Mouse (Mus musculus) MEL (cell line): ENCODE data around the gene Pank4.

ENCODE experiments used
- CHD2 ChIP-seq: IDR thresholded peaks from 2 replicates; pipeline ENCODE4 v1.6.1; 2011; ENCODE audit warnings: low read length, improper control_type of control experiment
- CTCF ChIP-seq, 3 experiments: IDR thresholded peaks in 2 of 3; conservative IDR thresholded peaks in 1 of 3; 2 replicates each; pipeline ENCODE4 v1.5.1; 2011 to 2012; ENCODE audit warnings: low read length in 3 of 3, low read depth in 2 of 3, mild to moderate bottlenecking in 2 of 3, improper control_type of control experiment in 1 of 3, inconsistent platforms in 1 of 3, mixed read lengths in 1 of 3, moderate library complexity in 1 of 3; ENCODE audit not compliant: control insufficient read depth in 1 of 3, insufficient read depth in 1 of 3, poor library complexity in 1 of 3, severe bottlenecking in 1 of 3
- EP300 ChIP-seq, 2 experiments: IDR thresholded peaks; 2 replicates each; pipeline ENCODE4 v1.6.1; 2011; ENCODE audit warnings: improper control_type of control experiment in 2 of 2, low read length in 2 of 2, low read depth in 1 of 2, mild to moderate bottlenecking in 1 of 2
- HCFC1 ChIP-seq: IDR thresholded peaks from 2 replicates; pipeline ENCODE4 v1.6.1; 2012; ENCODE audit warnings: low read depth, mild to moderate bottlenecking, inconsistent platforms, low read length, improper control_type of control experiment, moderate library complexity
- POLR2A ChIP-seq, 2 experiments: IDR thresholded peaks; 2 replicates each; pipeline ENCODE4 v1.6.1; 2011 to 2012; ENCODE audit warnings: low read length in 2 of 2, mild to moderate bottlenecking in 2 of 2, control low read depth in 1 of 2, improper control_type of control experiment in 1 of 2, low read depth in 1 of 2, moderate library complexity in 1 of 2; ENCODE audit not compliant: control insufficient read depth in 1 of 2, insufficient read depth in 1 of 2, poor library complexity in 1 of 2
- POLR2AphosphoS2 ChIP-seq: IDR thresholded peaks from 2 replicates; pipeline ENCODE4 v1.6.1; 2011; ENCODE audit warnings: low read length, improper control_type of control experiment
- TCF12 ChIP-seq: IDR thresholded peaks from 2 replicates; pipeline ENCODE4 v1.6.1; 2014; ENCODE audit warnings: low read depth, mild to moderate bottlenecking, inconsistent platforms, low read length, improper control_type of control experiment, moderate library complexity
- USF1 ChIP-seq: IDR thresholded peaks from 2 replicates; pipeline ENCODE4 v1.6.1; 2014; ENCODE audit warnings: low read depth, mild to moderate bottlenecking, inconsistent platforms, low read length, improper control_type of control experiment, moderate library complexity
- ZNF384 ChIP-seq: IDR thresholded peaks from 2 replicates; pipeline ENCODE4 v1.6.1; 2012; ENCODE audit warnings: low read depth, mild to moderate bottlenecking, inconsistent platforms, low read length, improper control_type of control experiment

- TF ChIP-seq USF1 = no peak
- TF ChIP-seq TCF12 = no peak
- no peak for TF ChIP-seq CTCF (IDR thresholded peaks at IDR 0.05 in 2 of 3, conservative IDR thresholded peaks at IDR 0.05 in 1 of 3; ENCODE audit: control insufficient read depth in 1 of 3, insufficient read depth in 1 of 3, low read depth in 2 of 3, low read length in 3 of 3, poor library complexity in 1 of 3, severe bottlenecking in 1 of 3)
- TF ChIP-seq ZNF384 = no peak
- TF ChIP-seq POLR2A (IDR thresholded peaks at IDR 0.05; ENCODE audit: control insufficient read depth in 1 of 2, insufficient read depth in 1 of 2, low read depth in 1 of 2, low read length in 2 of 2, poor library complexity in 1 of 2) = no peak
- TF ChIP-seq POLR2AphosphoS2 = no peak
- no peak for TF ChIP-seq HCFC1
- no peak for TF ChIP-seq CHD2
- no peak for TF ChIP-seq EP300 (IDR thresholded peaks at IDR 0.05; ENCODE audit: low read depth in 1 of 2, low read length in 2 of 2)
Measured at GRCm38 (mm10) chr4:154972546-154972945, 8.6 kb downstream of the Pank4 start.
